Mouse (Mus musculus) forebrain, postnatal 0 days (tissue): ENCODE data around the gene Gm13693. TPM values are rescaled to one million over a fixed set of nuclear protein-coding genes. Genes with fewer than 3 reads are reported as not detected.
"Not testable (repeated sequence)": the region's sequence is repeated elsewhere in the genome, so short reads cannot be mapped to it uniquely, and the experiment has no call there.

Experiments
- ATAC-seq: fragments of 200-750 bp; cut with Nextera tagmentation; 2 replicates; pipeline ENCODE4 v1.8.0; 2017; ENCODE audit warnings: mild to moderate bottlenecking, moderate library complexity
- DNase-seq: peaks from one replicate; pipeline ENCODE4 v3.0.0-alpha.2; 2015
- H3K27ac ChIP-seq: fragments of 300-500 bp; sonication (generic); 2 replicates; pipeline ENCODE4 v1.5.1; 2014; ENCODE audit warnings: low read depth, mild to moderate bottlenecking, antibody characterized with exemption, low read length, moderate library complexity, mixed read lengths
- H3K27me3 ChIP-seq: fragments of 300-500 bp; sonication (generic); 2 replicates; pipeline ENCODE4 v1.6.1; 2014; ENCODE audit warnings: mild to moderate bottlenecking, low read length, mixed read lengths; ENCODE audit not compliant: insufficient read depth
- H3K36me3 ChIP-seq: fragments of 300-500 bp; sonication (generic); 2 replicates; pipeline ENCODE4 v1.6.1; 2014; ENCODE audit warnings: mild to moderate bottlenecking, moderate library complexity; ENCODE audit not compliant: insufficient read depth
- H3K4me1 ChIP-seq: fragments of 300-500 bp; sonication (generic); 2 replicates; pipeline ENCODE4 v1.6.1; 2014; ENCODE audit warnings: antibody characterized with exemption; ENCODE audit not compliant: insufficient read depth
- H3K4me2 ChIP-seq: fragments of 300-500 bp; sonication (generic); 2 replicates; pipeline ENCODE4 v1.6.1; 2014; ENCODE audit warnings: low read depth, mild to moderate bottlenecking, moderate library complexity
- H3K4me3 ChIP-seq: fragments of 300-500 bp; sonication (generic); 2 replicates; pipeline ENCODE4 v1.5.1; 2014; ENCODE audit warnings: low read depth, low read length, mixed read lengths
- H3K9ac ChIP-seq: fragments of 300-500 bp; sonication (generic); 2 replicates; pipeline ENCODE4 v1.6.1; 2014; ENCODE audit warnings: mild to moderate bottlenecking
- H3K9me3 ChIP-seq: fragments of 300-500 bp; sonication (generic); 2 replicates; pipeline ENCODE4 v1.6.1; 2016; ENCODE audit warnings: low read length
- CTCF ChIP-seq: sonication (generic); IDR thresholded peaks from 2 replicates; pipeline ENCODE4 v1.5.1; 2016; ENCODE audit warnings: antibody characterized with exemption, control low read depth, low read depth
- WGBS: fragments of 180-500 bp; shearing (Covaris S2); extraction: QIAGEN DNeasy Blood & Tissue Kit; methylation state at CpG from one replicate; pipeline ENCODE4 v1.1.7; 2014; 5-methylcytosine and 5-hydroxymethylcytosine counted together
- polyA plus RNA-seq: library from polyadenylated mRNA; unstranded; fragments of >200 nt; fragmentation: Nextera tagmentation; extraction: Ambion mirVana; gene quantifications from 2 replicates; pipeline ENCODE4 v1.2.1, GENCODE M21; 2015
- total RNA-seq: library from RNA; depleted of rRNA; stranded (reverse); fragments of >200 nt; gene quantifications from 2 replicates; pipeline ENCODE4 v1.2.3, GENCODE M21; 2014; rRNA removed

Gm13693 gene
- not detected in 2 replicates for total RNA-seq
- not detected in 2 replicates for polyA plus RNA-seq

- not testable (repeated sequence) for H3K4me3 ChIP-seq, H3K27ac ChIP-seq, DNase-seq, H3K4me1 ChIP-seq, H3K36me3 ChIP-seq, H3K9me3 ChIP-seq, H3K9ac ChIP-seq, H3K4me2 ChIP-seq, ATAC-seq, H3K27me3 ChIP-seq
- WGBS = no CpG with 5 or more reads among the region's 6 CpGs
These were observed at the start of gene Gm13693 for GRCm38 (mm10) chr2:83961203-83961602. Gm13693 (plus strand) TSS chr2:83961503.

- WGBS = 58% methylated on average over 2 of the region's 2 CpGs
- H3K4me2 ChIP-seq = no peak overlapping the region
- no peak overlapping the region for H3K27ac ChIP-seq
- no peaks in the 10 kb centered on the region for H3K9me3 ChIP-seq
- no peaks in the 10 kb centered on the region for H3K4me1 ChIP-seq
- H3K4me3 ChIP-seq = no peak overlapping the region
- no peaks in the 10 kb centered on the region for H3K36me3 ChIP-seq
- DNase-seq (no peak), ATAC-seq (no peak)
- H3K27me3 ChIP-seq = no peaks in the 10 kb centered on the region
- no peak overlapping the region for H3K9ac ChIP-seq
- TF ChIP-seq CTCF = no peak
These were observed 31.7 kb upstream of the Gm13693 start for GRCm38 (mm10) chr2:83929478-83930088.

- peak within 1 kb of the TSS; percentile 40 for H3K4me3 ChIP-seq
- peak; percentile 98 for ATAC-seq
These were observed 20.4 kb upstream of the Gm13693 start, which contains the start of gene Zswim2 for GRCm38 (mm10) chr2:83940931-83941361. Zswim2 (minus strand) TSS chr2:83941228.

GRCm38 (mm10) chr2:83941378-83941777 lies 19.9 kb upstream of the Gm13693 start:
- Histone ChIP-seq H3K36me3 (no peaks in the 10 kb centered on the region), H3K27ac (no peak overlapping the region), H3K4me2 (peak overlapping the region; percentile 61), H3K9me3 (no peaks in the 10 kb centered on the region), H3K9ac (peak overlapping the region; percentile 44; the same call in 1 of the 2 replicates), H3K4me1 (no peaks in the 10 kb centered on the region), H3K27me3 (no peaks in the 10 kb centered on the region), H3K4me3 (peak overlapping the region; percentile 40)
- WGBS = 23% methylated on average over 3 of the region's 3 CpGs
- TF ChIP-seq CTCF = peak; percentile 41
- DNase-seq = no peak
- peak; percentile 51 for ATAC-seq

More at GRCm38 (mm10) chr2:83940931-83941361, 20.4 kb upstream of the Gm13693 start, which contains the start of gene Zswim2:
- Histone ChIP-seq H3K36me3 (no peaks in the 10 kb centered on the region), H3K27me3 (no peaks in the 10 kb centered on the region), H3K4me1 (no peaks in the 10 kb centered on the region), H3K9ac (peak within 1 kb of the TSS; percentile 44), H3K9me3 (no peaks in the 10 kb centered on the region), H3K4me2 (peak within 1 kb of the TSS; percentile 61), H3K27ac (peak within 1 kb of the TSS; percentile 50; the same call in 1 of the 2 replicates)
- WGBS = under 1% methylated on average over 20 of the region's 20 CpGs
- peak; percentile 42 for TF ChIP-seq CTCF
- peak; percentile 91 for DNase-seq

- no peaks in the 10 kb centered on the region for H3K9me3 ChIP-seq
- no peak overlapping the region for H3K4me3 ChIP-seq
- H3K27me3 ChIP-seq = no peaks in the 10 kb centered on the region
- H3K27ac ChIP-seq = no peak overlapping the region
- H3K4me1 ChIP-seq = no peaks in the 10 kb centered on the region
- ATAC-seq (no peak), DNase-seq (no peak)
- H3K36me3 ChIP-seq = no peaks in the 10 kb centered on the region
- TF ChIP-seq CTCF = no peak
- no peak overlapping the region for H3K4me2 ChIP-seq
- H3K9ac ChIP-seq = no peak overlapping the region
- 70% methylated on average over 4 of the region's 4 CpGs for WGBS
These were observed 19.5 kb upstream of the Gm13693 start for GRCm38 (mm10) chr2:83941792-83942191.

- WGBS = no CpG with 5 or more reads among the region's 6 CpGs
- not testable (repeated sequence) for H3K27me3 ChIP-seq, H3K4me2 ChIP-seq, H3K9ac ChIP-seq, H3K4me3 ChIP-seq, H3K27ac ChIP-seq, H3K36me3 ChIP-seq, H3K4me1 ChIP-seq, DNase-seq, H3K9me3 ChIP-seq, ATAC-seq
These were observed 5.9 kb upstream of the Gm13693 start, which contains the start of gene Gm13698 for GRCm38 (mm10) chr2:83955393-83955792. Gm13698 (plus strand) TSS chr2:83955693.

- not testable (repeated sequence) for H3K9ac ChIP-seq, H3K27me3 ChIP-seq, H3K36me3 ChIP-seq, H3K4me1 ChIP-seq, H3K4me2 ChIP-seq, ATAC-seq, H3K4me3 ChIP-seq, H3K27ac ChIP-seq, H3K9me3 ChIP-seq, DNase-seq
- no CpG with 5 or more reads among the region's 6 CpGs for WGBS
These were observed 5.7 kb downstream of the Gm13693 start, which contains the start of gene Gm13695 for GRCm38 (mm10) chr2:83967013-83967412. Gm13695 (plus strand) TSS chr2:83967313.

GRCm38 (mm10) chr2:83972823-83973222 lies 11.5 kb downstream of the Gm13693 start, which contains the start of gene Gm13696:
Gm13696 (plus strand) TSS chr2:83973123.
- DNase-seq, H3K36me3 ChIP-seq, ATAC-seq, H3K9ac ChIP-seq, H3K4me3 ChIP-seq, H3K27ac ChIP-seq, H3K4me1 ChIP-seq, H3K9me3 ChIP-seq, H3K27me3 ChIP-seq, H3K4me2 ChIP-seq: not testable (repeated sequence)
- no CpG with 5 or more reads among the region's 6 CpGs for WGBS

- not testable (repeated sequence) for DNase-seq, H3K4me1 ChIP-seq, H3K4me3 ChIP-seq, H3K27me3 ChIP-seq, H3K9me3 ChIP-seq, H3K36me3 ChIP-seq, H3K4me2 ChIP-seq, H3K27ac ChIP-seq, ATAC-seq, H3K9ac ChIP-seq
- WGBS = no CpG with 5 or more reads among the region's 6 CpGs
These were observed 17.3 kb downstream of the Gm13693 start, which contains the start of gene Gm13694 for GRCm38 (mm10) chr2:83978633-83979032. Gm13694 (plus strand) TSS chr2:83978933.

GRCm38 (mm10) chr2:83984443-83984842 lies 23.1 kb downstream of the Gm13693 start, which contains the start of gene Gm13697:
Gm13697 (plus strand) TSS chr2:83984743.
- H3K36me3 ChIP-seq, H3K4me1 ChIP-seq, DNase-seq, H3K9ac ChIP-seq, H3K27ac ChIP-seq, H3K4me3 ChIP-seq, H3K27me3 ChIP-seq, ATAC-seq, H3K4me2 ChIP-seq, H3K9me3 ChIP-seq: not testable (repeated sequence)
- no CpG with 5 or more reads among the region's 6 CpGs for WGBS
